Mouse (Mus musculus): ENCODE measurements around the gene Nsd1. TPM values are rescaled to one million over a fixed set of nuclear protein-coding genes. Genes with fewer than 3 reads are reported as not detected.

Nsd1 gene
- polyA plus RNA-seq, 1 experiment: 41.3 TPM

DNA sequence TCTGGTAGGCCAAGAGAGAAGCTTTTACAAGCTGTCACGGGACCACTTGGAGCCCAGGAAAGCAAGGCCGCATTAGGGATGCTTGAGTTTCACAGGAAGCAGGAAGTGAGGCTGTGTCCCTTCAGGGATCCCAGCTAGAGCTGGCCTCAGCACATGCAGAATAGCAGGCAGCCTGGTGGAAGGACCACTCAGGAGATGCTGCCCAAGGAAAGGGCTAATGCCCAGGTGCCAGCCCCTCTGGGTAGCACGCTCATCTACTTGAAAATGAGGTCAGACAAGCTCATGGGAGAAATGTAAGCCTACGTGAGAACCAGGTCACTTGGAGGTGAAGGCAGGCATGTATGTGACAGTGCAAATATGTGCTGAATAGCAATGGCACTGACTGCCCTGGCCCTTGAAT lies 117.6 kb downstream of the Nsd1 start:
- no peak for DNase-seq (ENCODE audit: extremely low spot score in 1 of 2, low spot score in 1 of 2)

DNA sequence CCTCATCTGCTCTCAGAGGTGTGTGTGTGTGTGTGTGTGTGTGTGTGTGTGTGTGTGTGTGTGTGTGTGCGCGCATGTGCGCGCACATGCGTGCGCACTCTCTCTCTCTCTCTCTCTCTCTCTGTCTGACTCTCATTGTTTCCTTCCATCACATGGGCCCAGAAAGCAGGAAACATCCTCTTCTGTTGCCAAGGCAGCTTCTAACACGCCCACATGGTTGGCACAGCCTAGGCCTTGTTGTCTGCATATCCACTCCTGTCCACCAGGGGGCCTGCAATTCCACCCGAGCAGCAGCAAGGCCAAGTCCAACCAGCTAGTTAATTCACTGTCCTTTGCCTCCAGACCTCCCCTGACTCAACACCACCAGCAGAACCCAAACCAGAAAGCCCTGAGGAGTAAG lies 118.1 kb downstream of the Nsd1 start:
- DNase-seq (ENCODE audit: extremely low spot score in 1 of 2, low spot score in 1 of 2): peak; percentile 93 to 97

DNA sequence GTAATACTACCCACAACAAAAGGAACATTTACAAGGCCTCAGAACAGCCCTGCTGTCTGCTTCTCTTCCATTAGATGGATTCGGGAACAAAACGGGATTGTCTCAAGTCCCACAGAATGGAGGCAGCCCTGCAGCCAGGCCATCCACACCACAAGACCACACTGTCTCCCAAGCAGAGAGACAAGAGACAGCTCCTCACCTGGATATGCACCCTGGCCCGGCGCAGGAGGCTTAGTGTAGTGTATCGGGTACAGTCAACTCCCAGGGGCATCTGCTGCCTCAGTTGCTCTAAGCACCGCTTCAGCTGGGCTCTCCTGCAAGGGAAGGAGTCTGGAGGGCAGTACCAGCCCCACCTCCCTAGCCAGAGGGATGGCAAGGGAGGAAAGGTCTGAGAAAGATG lies 118.6 kb downstream of the Nsd1 start:
- DNase-seq (ENCODE audit: extremely low spot score in 1 of 2, low spot score in 1 of 2): no peak

DNA sequence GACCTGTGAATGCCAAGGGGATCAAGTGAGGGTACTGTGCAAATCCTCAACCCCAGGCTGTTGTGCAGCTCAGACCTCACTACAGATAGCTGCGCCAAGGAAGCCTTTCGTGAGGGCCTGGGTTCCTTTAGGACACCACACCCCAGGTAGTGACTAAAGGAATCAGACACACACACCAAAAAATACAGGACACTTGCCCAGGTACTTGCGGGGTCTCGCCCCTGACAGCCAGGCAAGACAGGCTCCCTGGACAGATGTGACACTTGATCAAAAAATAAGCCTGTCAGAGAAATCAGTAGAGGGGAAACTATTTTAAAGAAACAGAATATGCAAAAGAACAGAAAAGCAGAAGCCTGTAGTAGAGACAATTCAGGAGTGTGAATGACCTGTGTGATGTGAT lies 119.1 kb downstream of the Nsd1 start:
- DNase-seq (ENCODE audit: extremely low spot score in 1 of 2, low spot score in 1 of 2): no peak

DNA sequence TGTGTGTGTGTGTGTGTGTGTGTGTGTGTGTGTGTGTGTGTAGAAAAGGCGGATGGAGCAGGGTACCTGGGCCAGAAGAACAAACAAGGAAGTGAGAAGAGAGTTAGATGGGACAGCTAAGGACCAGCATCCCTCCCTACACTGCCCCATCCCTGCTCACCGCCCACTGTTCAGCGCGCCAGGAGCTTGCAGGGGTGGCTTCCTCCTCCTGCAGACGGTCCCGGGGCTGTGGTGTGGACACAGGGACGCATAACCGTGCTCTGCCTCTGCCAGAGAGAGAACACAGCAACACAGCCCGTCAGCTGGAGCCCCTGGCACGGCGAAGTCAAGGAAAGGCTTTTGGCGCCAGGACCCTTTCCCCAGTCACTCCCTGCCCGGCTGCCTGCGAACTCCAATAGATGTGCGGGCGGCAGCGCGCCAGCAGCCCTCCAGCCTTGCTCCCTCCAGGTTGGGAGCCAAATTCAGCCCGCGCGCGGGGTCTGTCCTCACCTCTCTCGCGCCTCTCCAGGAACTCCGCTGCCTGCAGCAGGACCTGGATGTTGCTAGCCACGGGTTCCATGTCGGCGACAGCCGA lies 119.6 kb downstream of the Nsd1 start:
- no peak for DNase-seq (ENCODE audit: extremely low spot score in 1 of 2, low spot score in 1 of 2)

DNA sequence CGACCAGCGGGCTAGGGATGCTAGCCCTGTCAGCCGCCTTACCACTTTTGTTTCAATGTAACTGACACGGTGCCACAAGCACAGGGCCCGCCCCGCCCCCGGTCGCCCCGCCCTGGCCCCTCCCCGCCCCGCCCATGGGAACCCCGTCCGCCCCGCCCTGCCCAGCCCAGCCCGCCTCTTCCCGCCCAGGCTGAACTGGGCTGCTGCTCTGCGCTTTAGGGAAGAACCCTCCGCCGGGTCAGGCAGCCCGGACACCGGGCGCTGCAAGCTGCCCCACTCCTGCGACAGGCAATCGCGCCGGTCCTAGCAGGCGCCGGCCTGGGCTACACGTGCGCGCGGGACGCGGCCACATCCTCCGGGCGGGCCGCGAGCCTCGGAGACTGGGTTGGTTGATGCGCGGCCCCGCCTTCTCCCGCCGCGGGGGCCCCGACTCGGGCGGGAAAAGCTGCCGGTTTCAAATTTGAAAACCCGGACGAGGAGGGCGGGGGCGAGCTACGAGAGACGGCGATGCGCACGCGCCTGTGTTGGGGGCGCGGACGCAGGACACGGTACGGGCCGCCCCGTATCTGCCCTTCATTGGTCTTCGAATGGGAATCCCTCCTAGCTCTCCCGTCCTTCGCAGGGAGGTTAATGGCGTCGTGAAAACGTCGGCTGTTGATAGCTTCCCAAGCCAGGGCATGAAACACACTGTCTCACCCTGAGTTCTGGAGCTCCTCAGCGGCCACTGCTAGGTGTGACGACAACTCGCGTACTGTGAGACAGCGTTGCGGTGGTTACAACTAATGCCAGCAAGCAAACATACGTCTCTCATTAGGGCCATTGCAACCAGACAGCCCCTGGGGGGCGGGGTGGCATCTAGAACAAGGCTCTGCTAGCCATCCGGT lies 120.3 kb downstream of the Nsd1 start, which contains the start of gene Mxd3:
Gene Mxd3 (minus strand): TSS at position 141 of the 884 bp plus-strand sequence.
- peak in 1 of 2 experiments; percentile 74 for DNase-seq (ENCODE audit: extremely low spot score in 1 of 2, low spot score in 1 of 2)

DNA sequence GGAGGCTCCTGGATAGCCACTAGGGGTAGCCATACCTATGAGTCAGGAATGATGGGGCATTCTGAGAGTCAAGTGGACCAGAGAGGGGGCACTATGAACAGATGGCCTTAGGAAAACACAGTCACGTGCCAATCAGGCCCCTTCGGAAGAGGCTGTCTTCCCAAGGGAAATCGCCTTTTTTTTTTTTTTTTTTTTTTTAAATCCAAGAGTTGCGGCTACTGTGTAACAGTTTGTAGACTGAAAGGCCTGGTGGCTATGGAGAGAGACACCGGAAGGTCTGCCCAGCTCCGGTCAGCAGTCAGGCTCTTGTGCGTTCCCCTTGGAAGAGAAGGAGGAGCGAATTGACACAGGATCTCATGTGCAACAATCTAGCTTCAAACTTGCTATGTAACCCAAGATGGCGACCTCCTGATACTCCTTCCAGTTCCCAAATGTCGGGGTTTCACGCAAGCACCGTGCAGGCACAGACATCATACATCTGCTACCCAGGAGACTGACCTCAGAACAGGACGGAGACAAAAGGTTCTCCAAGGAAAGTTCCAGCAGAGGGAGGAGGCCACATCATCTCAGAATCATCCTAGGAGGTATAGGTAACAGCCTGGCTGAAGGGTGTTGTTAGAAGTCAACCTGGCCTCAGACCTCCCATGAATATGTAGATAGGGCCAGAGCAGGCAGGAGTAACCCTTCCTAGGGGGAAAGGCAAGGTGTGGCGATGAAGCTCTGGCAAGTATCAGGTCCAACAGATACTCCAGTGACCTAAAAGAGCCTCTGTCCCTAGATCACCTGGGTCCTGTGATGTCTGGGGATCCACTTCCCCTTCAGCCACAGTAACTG lies 121.2 kb downstream of the Nsd1 start:
- no peak for DNase-seq (ENCODE audit: extremely low spot score in 1 of 2, low spot score in 1 of 2)

DNA sequence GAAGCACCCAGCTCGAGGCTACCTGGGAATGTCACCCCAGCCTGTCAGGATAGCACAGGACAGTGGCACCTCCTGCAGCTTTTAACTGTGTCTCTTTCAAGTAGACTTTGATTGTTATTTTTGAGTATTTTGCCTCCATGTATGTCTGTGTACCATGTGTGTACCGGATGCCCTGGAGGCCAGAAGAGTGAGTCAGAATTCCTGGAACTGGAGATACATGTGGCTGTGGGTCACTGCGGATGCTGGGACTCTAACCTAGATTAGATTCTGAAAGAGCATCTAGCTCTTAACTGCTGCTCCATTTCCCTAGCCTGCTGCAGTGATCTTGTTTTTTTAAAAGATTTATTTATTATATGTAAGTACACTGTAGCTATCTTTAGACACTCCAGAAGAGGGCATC lies 122.7 kb downstream of the Nsd1 start:
- DNase-seq (ENCODE audit: extremely low spot score in 1 of 2, low spot score in 1 of 2): no peak

DNA sequence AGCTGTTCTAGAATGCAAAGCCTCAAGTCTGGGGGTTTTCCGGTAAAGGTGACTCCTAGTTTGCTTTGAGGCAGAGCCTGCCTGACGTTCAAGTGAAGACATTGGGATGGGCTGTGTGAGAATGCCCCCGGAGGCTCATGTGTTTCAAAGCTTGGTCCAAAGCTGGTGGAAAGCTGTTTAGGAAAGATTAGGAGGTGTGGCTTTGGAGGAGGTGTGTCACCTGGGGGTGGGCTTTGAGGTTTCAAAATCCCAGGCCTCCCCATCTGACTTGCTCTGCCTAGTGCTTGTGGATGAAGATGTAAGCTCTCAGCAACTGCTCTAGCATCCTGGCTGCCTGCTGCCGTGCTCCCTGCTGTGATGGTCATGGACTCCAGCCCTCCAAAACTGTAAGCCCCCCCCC lies 126.1 kb downstream of the Nsd1 start:
- no peak for DNase-seq (ENCODE audit: extremely low spot score in 1 of 2, low spot score in 1 of 2)

DNA sequence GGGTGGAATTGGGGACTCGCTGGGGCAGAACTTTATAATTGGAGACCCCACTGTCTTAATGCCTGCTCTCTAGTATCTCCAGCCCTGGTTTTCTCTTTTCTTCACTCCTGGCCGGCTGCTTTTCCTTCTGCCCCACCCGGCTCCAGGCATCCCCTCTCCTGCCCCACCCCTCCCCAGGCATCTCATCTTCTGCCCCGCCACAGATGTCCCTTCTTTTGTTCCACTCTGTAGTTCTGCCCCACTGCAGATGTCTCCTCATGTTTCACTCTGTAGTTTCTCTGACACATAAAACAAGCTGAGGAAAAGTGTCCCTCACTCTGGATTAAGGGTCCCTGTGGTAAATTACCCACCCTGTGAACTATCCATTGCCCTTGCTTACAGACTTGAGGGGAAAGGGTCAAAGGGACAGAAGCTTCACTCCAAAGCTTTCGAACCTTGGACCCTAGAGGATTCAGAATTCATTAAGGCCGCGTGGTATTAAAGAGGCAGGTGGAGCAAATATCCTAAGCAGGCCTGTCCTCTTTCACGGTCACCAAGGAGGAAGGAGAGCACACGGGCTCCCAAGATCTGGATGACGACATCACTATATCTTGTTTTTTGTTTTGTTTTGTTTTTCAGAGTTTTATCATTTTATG lies 127.9 kb downstream of the Nsd1 start:
- no peak for DNase-seq (ENCODE audit: extremely low spot score in 1 of 2, low spot score in 1 of 2)

DNA sequence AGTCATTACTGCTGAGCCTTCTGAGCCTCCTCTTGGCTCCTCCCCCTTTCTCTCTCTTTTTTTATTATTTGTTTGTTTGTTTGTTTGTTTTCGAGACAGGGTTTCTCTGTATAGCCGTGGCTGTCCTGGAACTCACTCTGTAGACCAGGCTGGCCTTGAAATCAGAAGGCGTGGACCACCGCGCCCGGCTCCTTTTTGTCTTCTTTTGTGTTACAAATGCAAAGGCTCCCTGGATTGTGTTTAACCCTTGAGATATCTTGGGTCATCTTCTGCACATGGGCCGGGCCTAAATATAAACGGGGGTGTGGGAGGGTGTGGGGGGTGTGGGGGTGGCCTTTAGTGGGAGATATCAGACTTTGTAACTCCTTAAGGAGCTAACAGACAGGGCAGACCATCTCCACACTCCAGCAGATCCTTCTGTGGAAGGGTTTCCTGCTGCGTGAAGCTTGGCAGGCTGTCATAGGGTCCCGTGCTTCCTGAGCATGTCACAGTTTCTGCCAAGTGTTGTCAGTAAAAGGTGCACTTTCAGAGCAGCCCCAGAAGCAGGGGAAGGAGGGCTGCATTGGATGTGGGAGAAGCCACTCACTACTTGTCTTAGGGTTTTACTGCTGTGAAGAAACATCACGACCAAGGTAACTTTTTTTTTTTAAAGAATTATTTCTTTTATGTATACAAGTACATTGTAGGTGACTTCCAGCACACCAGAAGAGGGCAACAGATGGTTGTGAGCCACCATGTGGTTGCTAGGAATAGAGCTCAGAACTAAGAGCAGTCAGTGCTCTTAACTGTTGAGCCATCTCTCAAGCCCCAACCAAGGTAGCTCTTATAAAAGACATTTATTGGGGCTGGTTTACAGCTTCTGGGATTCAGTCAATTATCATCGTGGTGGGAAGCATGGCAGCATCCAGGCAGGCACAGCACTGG lies 128.8 kb downstream of the Nsd1 start:
- no peak for DNase-seq (ENCODE audit: extremely low spot score in 1 of 2, low spot score in 1 of 2)

DNA sequence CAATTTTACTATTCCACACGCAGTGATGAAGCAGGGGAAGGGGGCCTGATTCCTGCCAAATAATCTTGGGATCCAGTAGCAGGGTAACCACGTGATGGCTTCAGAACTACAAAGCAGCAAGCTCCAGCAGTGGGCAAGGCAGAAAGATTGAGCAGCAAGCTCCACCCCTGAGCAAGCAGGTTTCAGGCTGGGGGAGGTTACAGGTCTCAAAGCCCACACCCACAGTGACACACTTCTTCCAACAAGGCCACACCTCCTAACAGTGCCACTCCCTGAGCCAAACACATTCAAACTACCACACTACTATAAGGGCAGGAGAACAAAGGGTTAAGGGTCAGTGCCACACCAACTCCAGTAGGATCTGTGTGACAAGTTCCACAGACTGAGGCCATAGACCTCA lies 129.7 kb downstream of the Nsd1 start:
- no peak for DNase-seq (ENCODE audit: extremely low spot score in 1 of 2, low spot score in 1 of 2)

DNA sequence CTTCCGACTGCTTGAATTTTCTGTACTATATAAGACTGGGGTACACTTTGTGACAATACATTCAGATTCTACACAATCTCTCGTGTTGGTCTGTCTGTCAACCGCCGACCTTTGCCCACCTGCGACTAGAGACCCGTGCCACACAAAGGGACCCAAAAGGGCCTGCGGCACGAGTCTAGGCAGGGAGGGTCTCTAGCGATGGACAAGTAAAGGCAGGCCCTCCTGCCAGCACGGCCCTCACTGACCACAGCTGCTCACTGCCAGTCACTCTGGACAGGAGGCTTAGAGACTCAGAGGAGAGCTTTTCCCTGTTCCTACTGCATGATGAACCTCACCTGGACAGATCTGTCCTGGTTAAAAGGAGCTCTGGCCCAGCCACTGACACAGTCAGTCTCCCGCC lies 132.9 kb downstream of the Nsd1 start:
- no peak for DNase-seq (ENCODE audit: extremely low spot score in 1 of 2, low spot score in 1 of 2)

DNA sequence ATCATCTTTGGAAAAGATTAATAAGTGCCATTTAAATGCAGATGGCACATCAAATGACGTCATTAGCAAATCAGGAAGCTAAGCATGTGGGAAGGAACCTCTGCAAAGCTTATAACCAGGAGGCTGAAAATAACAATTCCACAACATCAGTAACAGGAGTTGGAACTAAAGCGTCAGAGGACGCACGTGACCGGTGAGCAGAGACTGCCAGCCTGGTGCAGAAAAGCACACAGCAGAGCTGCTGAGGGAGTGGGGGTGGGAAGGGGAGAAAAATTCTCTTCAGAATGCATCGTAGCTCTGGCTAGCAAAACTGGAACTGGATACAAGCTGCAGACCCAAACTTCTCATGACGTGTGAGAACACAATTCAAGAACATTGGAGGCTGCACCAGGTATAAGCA lies 134.7 kb downstream of the Nsd1 start:
- peak in 1 of 2 experiments; percentile 70 for DNase-seq (ENCODE audit: extremely low spot score in 1 of 2, low spot score in 1 of 2)

DNA sequence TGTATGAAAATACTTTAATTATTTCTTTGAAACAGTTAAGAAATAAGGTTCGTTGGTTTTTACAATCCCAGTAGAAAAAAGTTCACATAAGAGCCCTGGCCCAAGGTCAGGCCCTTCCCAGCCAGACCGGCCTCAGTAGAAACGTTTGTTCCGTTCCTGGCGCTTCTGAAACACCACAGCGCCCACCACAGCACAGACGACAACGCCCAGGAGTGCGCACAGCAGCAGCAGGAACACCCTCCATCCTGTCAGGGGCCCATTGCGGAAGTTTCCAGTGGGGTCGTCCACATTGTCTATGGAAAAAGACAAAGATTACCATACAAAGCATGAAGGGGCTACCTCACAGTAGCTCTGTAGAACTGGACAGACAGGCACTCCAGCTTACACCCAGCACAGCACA lies 137.2 kb downstream of the Nsd1 start:
- DNase-seq (ENCODE audit: extremely low spot score in 1 of 2, low spot score in 1 of 2): no peak

DNA sequence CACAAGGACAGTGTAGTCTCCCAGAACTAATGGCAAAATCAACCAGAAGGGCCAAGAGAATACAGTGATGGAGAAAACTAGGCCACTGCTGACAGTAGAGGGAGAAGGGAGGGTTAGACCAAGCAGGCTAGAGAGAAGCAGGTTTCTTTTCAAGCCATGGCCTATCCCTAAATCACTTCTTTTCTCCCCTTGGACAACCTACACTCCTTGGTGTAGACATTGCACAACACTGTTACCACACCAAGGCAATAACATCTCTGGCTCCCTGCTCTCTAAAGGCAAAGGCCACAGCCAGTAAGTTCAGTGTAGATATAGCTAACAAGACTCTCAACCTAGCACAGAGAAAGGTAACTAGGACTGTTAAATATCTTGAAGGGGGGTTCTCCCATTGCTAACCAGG lies 151.6 kb downstream of the Nsd1 start:
- no peak for DNase-seq (ENCODE audit: extremely low spot score in 1 of 2, low spot score in 1 of 2)

DNA sequence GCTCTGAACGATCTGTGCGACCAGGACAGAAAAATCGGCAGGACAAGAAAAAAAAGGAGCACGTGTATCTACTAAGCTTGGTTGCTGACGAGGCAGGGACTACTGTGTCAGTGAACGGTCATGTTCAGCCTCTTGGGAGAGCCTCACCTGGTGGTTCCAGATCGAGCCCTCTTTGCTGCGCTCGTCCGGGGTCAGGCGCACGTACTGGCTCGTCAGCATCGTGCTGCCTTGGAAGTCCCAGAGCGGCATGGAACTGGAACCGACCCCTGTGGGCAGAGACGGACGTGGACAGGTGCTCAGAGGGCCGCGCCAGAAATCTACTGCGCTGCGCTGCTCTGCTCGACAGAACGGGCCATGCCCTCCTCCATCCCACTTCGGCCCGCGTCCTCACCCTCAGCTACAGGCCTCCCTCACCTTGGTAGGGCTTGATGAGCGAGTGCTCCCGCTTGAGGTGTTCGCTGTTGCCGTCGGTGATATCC lies 152.4 kb downstream of the Nsd1 start:
- DNase-seq (ENCODE audit: extremely low spot score in 1 of 2, low spot score in 1 of 2): no peak

DNA sequence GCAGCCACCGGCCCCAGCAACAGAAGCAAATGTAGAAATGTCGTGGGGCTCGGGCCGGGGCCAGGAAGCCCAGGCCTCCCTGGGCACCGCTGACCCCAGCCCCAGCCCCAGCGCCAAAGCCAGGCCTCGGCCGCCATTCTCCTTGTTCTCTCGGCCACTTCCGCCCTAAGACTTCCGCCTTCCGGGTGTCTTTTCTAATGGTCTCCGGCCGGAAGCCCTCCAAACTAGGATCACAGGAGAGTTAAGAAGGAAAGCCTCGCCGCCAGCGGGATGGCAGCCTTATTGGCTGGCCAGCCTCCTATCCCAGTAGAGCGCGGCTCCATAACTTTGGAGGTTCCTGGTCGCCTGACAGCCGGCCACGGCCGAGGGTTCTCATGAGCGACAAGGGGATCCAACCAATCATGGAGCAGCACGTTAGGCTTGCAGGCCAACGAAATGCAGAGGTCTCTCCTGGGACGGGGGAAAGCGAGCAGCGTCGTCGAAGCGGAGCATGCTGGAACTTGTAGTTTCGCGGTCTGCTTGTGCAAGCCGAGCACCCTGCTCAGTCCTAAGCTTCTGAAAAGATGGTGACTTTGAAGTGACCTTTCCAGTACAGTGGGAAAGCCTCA lies 153.0 kb downstream of the Nsd1 start, which contains the start of gene Lman2:
Gene Lman2 (minus strand): TSS at position 331 of the 608 bp plus-strand sequence.
- peak; percentile 98 to 99 for DNase-seq (ENCODE audit: extremely low spot score in 1 of 2, low spot score in 1 of 2)
